Mouse (Mus musculus) urinary bladder, adult 2 months (tissue): ENCODE data around the gene Vamp5. TPM values are rescaled to one million over a fixed set of nuclear protein-coding genes. Genes with fewer than 3 reads are reported as not detected.

Experiments used
- DNase-seq: peaks from one replicate; pipeline ENCODE4 v3.0.0; 2022; ENCODE audit warnings: low spot score
- polyA plus RNA-seq: library from polyadenylated mRNA; depleted of rRNA; stranded (reverse); fragments of >200 nt; gene quantifications from 2 replicates; pipeline ENCODE4 v1.2.3, GENCODE M21; 2012; rRNA removed

The Vamp5 gene
- polyA plus RNA-seq, result 91.1 and 102 TPM in 2 replicates

DNA sequence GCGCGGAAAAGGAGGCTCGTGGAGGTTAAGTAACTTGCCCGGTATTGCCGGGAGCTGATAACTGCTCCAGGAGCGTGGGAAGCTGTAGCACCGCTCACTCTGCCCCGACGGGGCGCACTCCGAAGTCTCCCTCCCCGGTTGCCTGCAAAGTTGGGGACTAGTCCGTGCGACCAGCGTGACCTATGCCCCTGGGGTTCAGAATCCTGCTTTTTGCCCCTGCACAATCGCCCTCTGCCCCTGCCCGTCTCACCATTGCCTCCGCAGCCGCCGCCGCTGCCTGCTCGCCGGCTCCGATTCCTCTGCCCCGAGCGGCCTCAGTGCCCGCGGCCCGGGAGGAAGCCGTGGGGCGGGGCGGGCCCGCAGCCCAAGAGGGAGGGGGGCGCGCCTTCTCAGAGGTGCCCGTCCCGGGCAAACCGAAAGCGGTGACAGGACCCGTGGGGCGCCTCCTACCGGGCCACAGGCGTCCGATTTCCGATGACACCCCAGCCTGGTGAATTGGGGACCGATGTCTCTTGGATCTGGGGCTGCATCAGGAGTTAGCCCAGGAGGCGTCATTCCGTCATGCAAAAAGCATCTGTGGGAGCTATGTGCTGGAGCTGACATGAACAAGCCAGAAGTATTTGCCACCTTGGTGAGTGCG is at the start of gene Vamp5:
TSS of gene Vamp5 (minus strand) at position 338 of the 640 bp plus-strand sequence.
- peak; percentile 82 for DNase-seq

- no peak for DNase-seq
Observed at GRCm38 (mm10) chr6:72429061-72429842, 49.0 kb upstream of the Vamp5 start.

DNA sequence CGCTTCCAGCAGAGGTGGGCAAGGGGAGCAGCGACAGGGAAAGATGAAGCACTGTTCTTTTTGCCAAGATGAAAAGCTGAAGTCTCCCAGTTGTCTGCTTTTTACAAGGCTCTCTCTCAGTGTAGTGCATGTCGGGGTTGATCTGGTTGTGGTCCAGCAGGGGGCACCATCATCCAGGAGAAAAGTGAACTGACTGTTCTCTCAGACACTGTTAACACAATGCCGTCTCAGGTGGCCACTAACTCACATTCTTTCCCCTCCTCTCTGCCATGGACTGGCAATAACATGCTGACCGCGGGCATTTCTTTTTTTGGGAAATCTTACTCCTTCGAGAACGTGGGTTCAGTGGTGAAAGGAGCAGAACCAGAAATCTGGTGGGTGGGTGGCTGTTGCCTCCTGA is 47.8 kb upstream of the Vamp5 start:
- DNase-seq, result peak; percentile 61

DNA sequence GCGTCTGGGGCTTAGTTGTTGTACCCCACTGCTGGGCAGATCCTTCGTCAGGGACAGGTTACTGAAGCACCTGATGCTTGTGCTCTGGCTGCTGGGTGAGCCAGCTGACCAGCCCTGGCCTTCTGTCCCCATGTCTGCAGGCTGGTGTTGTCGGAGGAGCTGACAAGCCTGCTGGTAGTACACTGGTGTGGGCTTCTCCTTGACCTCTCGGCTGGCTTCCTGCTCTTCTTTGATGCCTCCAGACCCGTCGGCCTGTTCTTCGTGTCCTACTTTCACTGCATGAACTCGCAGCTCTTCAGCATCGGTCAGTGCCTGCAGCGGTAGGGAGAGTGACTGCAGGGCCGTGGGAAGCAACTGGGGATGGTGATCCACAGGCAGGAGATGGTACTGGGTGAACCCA is 45.4 kb upstream of the Vamp5 start:
- no peak for DNase-seq

DNA sequence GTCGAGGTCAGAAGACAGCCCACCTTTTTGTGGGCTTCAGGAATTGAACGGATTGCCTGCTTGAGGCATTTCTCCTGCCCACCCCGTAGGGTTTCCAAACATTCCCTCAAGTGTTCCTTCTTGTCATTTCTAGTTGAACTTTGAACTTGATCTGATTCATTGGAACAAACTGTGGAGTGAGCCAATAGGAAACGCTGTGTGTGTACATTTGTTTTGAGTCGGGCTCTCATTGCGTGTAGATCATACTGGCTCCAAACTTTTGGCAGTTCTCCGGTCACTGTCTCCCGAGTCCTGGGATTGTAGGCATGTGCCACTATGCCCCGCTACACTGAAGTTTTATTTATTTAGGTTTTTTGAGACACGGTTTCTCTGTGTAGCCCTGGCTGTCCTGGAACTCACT is 40.6 kb upstream of the Vamp5 start:
- no peak for DNase-seq

DNA sequence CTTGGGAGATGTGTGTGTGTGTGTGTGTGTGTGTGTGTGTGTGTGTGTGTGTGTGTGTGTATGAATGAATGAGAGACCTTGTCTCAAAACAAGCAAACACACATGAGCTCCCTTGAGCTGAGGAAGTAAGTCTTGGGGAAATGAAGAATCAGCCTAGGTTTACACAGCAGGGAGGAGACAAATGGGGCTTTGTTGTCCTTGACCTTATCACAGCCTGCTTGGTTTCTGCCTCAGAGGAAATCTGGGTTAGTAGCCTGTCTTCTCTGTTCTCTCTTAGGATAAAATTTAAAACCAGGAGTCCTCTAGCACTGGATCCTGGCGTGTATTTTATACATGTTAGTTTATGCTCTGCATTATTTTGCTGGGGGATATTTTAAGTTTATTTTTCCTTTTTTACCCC is 39.5 kb upstream of the Vamp5 start:
- no peak for DNase-seq

DNA sequence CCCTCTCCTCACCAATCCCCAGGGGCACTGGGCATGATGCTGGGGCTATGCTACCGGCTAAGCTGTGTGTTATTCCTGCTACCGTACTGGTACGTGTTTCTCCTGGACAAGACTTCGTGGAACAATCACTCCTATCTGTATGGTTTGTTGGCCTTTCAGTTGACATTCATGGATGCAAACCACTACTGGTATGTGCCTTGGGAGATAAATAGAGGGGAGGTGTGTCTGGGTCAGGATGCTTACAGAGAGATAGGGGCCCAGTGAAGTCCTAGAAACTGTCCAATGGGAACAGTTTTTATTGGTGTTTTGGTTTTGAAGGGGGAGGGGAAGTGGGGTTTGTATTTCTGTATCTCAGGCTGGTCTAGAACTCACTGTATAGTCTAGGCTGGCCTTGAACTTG is 38.0 kb upstream of the Vamp5 start:
- DNase-seq, result no peak

DNA sequence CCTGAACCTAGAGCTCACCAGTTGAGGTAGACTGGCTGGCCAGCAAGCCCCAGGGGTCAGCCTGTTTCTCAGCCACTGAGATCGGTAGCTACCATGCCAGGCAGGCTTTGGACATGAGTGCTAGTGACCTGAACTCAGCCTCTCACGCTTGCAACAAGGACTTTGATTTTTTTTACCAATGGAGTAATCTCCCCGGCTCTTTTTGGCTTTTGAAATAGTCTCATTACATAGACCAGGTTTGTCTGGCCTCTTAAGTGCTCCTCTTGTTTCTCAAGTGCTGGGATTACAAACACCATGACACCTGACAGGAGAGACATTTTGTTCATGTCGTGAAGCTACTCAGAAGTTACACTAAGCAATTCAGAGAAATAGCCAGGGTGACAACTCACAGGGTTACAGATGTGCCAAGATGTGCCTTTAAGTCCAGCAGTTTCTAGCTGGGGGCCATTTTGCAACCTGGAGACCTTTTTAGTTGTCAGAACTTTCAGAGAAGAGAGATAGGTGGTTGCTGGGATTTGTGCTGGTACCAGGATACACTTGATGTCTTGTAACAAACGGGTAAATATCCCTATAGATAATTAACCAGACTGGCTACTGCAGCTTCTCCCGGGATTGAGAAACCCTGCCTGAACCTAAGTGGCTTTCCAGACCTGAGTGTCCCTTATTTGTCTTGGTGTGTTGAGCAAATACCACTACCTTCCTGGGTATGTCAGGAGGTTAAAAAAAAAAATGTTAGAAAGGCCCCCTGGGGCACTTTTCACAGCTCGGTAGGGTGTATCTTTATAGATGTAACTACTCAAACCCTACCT is 35.9 kb upstream of the Vamp5 start:
- no peak for DNase-seq

DNA sequence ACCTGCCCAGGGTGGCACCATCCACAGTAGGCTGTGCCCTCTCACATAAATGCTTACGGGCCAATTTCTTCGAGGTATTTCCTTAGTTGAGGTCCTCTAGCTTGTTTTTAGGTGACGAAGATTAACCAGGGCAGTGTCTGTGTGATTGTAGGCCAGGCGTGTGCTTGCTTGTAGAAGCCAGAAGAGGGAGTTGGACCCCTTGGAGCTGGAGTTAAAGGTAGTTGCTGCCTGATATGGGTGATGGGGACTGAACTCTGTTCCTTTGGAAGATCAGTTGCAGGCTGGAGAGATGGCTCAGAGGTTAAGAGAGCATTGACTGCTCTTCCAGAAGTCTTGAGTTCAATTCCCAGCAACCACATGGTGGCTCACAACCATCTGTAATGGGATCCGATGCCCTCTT is 34.9 kb upstream of the Vamp5 start:
- DNase-seq, result no peak

DNA sequence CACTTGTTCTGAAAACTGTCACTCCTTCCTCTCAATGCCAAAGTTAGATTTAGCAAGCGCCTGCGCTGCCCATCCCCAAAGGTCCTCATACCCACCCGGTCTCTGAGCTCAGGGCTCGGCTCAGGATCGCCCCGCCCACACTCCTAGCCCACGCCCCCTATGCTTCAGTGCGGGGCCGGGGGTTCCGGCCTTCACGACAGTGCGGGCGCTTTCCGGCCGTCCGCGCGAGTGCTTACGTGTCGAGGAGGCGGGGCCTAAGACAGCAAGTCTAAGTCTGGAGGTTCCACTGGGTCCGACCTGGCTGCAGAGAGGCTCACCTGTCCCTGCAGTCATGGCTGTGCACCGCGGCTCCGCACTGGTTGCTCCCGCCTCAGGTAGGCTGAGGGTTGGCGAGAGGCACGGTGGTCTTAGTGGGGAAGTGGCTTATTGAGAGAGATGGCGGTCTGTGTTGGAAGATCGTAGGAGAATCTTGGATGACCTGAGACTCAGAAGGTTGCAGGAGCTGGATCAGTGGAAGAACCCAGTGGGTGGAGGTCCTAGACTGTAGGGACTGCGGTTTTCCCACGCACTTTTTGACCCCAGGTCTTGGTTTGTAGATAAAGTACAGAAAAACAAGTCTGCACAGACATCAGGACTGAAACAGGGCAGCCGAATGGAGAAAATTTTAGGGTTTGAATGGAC is 33.9 kb upstream of the Vamp5 start, which contains the start of gene Ggcx:
TSS of gene Ggcx (plus strand) at position 233 of the 681 bp plus-strand sequence.
- DNase-seq, result peak; percentile 78

GRCm38 (mm10) chr6:72410518-72410917 is 30.2 kb upstream of the Vamp5 start:
- DNase-seq, result no peak

GRCm38 (mm10) chr6:72410003-72410402 is 29.7 kb upstream of the Vamp5 start:
- DNase-seq, result no peak

GRCm38 (mm10) chr6:72409567-72409966 is 29.3 kb upstream of the Vamp5 start:
- DNase-seq, result no peak

DNA sequence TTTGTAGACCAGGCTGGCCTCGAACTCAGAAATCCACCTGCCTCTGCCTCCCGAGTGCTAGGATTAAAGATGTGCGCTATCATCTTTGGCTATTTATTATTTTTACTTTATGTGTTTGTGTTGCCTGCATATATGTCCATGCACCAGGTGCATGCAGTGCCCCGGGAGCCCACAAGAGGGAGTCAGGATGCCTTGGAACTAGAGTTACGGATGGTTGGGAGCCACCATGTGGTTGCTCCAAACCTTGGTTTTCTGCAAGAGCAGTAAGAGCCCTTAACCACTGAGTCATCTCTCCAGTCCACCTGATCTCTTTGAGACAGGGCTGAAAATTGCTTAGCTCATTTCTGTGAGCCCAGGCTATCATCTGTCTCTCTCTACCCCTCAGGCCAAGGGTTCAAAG is 26.9 kb upstream of the Vamp5 start:
- peak; percentile 61 for DNase-seq

GRCm38 (mm10) chr6:72405356-72405755 is 25.1 kb upstream of the Vamp5 start:
- no peak for DNase-seq

- DNase-seq, result peak; percentile 56
Observed at GRCm38 (mm10) chr6:72401875-72402274, 21.6 kb upstream of the Vamp5 start.

GRCm38 (mm10) chr6:72399967-72400366 is 19.7 kb upstream of the Vamp5 start:
- no peak for DNase-seq

- no peak for DNase-seq
Observed at GRCm38 (mm10) chr6:72396837-72397251, 16.6 kb upstream of the Vamp5 start.

GRCm38 (mm10) chr6:72392341-72392740 is 12.1 kb upstream of the Vamp5 start:
- DNase-seq, result no peak

- no peak for DNase-seq
Observed at GRCm38 (mm10) chr6:72390795-72391521, 10.7 kb upstream of the Vamp5 start.
